Mouse (Mus musculus) CH12.LX (cell line): Measurements from ENCODE around the gene Ankmy2. TPM values are rescaled to one million over a fixed set of nuclear protein-coding genes. Genes with fewer than 3 reads are reported as not detected.

Experiments
- DNase-seq: peaks from one replicate; pipeline ENCODE4 v3.0.0-alpha.2; 2013; ENCODE audit errors: extremely low read depth
- H3K27ac ChIP-seq: 2 replicates; pipeline ENCODE4 v1.5.1; 2012; ENCODE audit warnings: low read depth, mild to moderate bottlenecking, control low read depth, moderate library complexity; ENCODE audit not compliant: insufficient read depth
- H3K27me3 ChIP-seq: replicated peaks from 2 replicates; pipeline ENCODE3; 2012; ENCODE audit warnings: inconsistent platforms
- H3K36me3 ChIP-seq, 2 experiments: replicated peaks in 1 of 2; 2 replicates each; pipeline versions ENCODE3 to v1.6.1; 2012; ENCODE audit warnings: inconsistent platforms in 1 of 2, low read length in 1 of 2, mild to moderate bottlenecking in 1 of 2, mixed read lengths in 1 of 2, moderate library complexity in 1 of 2; ENCODE audit not compliant: control insufficient read depth in 1 of 2, insufficient read depth in 1 of 2
- H3K4me1 ChIP-seq, 2 experiments: 2 replicates each; pipeline ENCODE4 v1.6.1; 2012; ENCODE audit warnings: inconsistent platforms in 1 of 2, moderate library complexity in 1 of 2; ENCODE audit not compliant: insufficient read depth in 2 of 2, control insufficient read depth in 1 of 2
- H3K4me2 ChIP-seq: 2 replicates; pipeline ENCODE4 v1.6.1; 2012; ENCODE audit warnings: low read depth, mild to moderate bottlenecking, control low read depth; ENCODE audit not compliant: poor library complexity, insufficient read depth, severe bottlenecking
- H3K4me3 ChIP-seq, 3 experiments: fragments of 150-350 bp in 1 of 3; sonication (generic) in 1 of 3; replicated peaks in 1 of 3; 2 replicates each; pipeline versions ENCODE3 to v1.5.1; 2011 to 2012; ENCODE audit warnings: low read depth in 2 of 3, low read length in 2 of 3, mild to moderate bottlenecking in 2 of 3, moderate library complexity in 2 of 3, control low read depth in 1 of 3, improper control_type of control experiment in 1 of 3, inconsistent platforms in 1 of 3, mixed read lengths in 1 of 3; ENCODE audit not compliant: poor library complexity in 1 of 3
- H3K79me2 ChIP-seq: replicated peaks from 2 replicates; pipeline ENCODE4 v1.6.1; 2012; ENCODE audit warnings: mild to moderate bottlenecking, moderate library complexity; ENCODE audit not compliant: control insufficient read depth, poor library complexity, insufficient read depth, severe bottlenecking; ENCODE audit errors: extremely low read depth
- H3K9ac ChIP-seq: 2 replicates; pipeline ENCODE4 v1.6.1; 2012; ENCODE audit warnings: low read depth, mild to moderate bottlenecking, control low read depth, moderate library complexity; ENCODE audit not compliant: insufficient read depth
- H3K9me3 ChIP-seq: replicated peaks from 2 replicates; pipeline ENCODE3; 2012; ENCODE audit warnings: low read length, inconsistent platforms, mixed read lengths
- BHLHE40 ChIP-seq: IDR thresholded peaks from 2 replicates; pipeline ENCODE4 v1.6.1; 2011; ENCODE audit warnings: mild to moderate bottlenecking, low read depth, low read length, improper control_type of control experiment
- CHD1 ChIP-seq: IDR thresholded peaks from 2 replicates; pipeline ENCODE4 v1.6.1; 2012; ENCODE audit warnings: low read depth, low read length, improper control_type of control experiment, inconsistent platforms
- E2F4 ChIP-seq: IDR thresholded peaks from 2 replicates; pipeline ENCODE4 v1.6.1; 2011; ENCODE audit warnings: low read depth, low read length, improper control_type of control experiment; ENCODE audit not compliant: insufficient replicate concordance
- ELF1 ChIP-seq: IDR thresholded peaks from 2 replicates; pipeline ENCODE4 v1.6.1; 2014; ENCODE audit warnings: low read depth, mild to moderate bottlenecking, inconsistent platforms, low read length, improper control_type of control experiment
- EP300 ChIP-seq: IDR thresholded peaks from 2 replicates; pipeline ENCODE4 v1.6.1; 2011; ENCODE audit warnings: low read length, improper control_type of control experiment
- ETS1 ChIP-seq: conservative IDR thresholded peaks from 2 replicates; pipeline ENCODE4 v1.6.1; 2012; ENCODE audit warnings: low read depth, mild to moderate bottlenecking, inconsistent platforms, low read length, improper control_type of control experiment, moderate library complexity
- GABPA ChIP-seq: IDR thresholded peaks from 2 replicates; pipeline ENCODE4 v1.6.1; 2012; ENCODE audit warnings: low read depth, low read length, improper control_type of control experiment, inconsistent platforms; ENCODE audit not compliant: insufficient replicate concordance
- HCFC1 ChIP-seq: IDR thresholded peaks from 2 replicates; pipeline ENCODE4 v1.6.1; 2012; ENCODE audit warnings: low read depth, mild to moderate bottlenecking, inconsistent platforms, low read length, improper control_type of control experiment
- IRF4 ChIP-seq: IDR thresholded peaks from 2 replicates; pipeline ENCODE4 v1.6.1; 2014; ENCODE audit warnings: low read depth, mild to moderate bottlenecking, inconsistent platforms, low read length, improper control_type of control experiment
- JUN ChIP-seq: IDR thresholded peaks from 2 replicates; pipeline ENCODE4 v1.6.1; 2011; ENCODE audit warnings: low read depth, mild to moderate bottlenecking, low read length, improper control_type of control experiment, moderate library complexity; ENCODE audit not compliant: insufficient read depth
- MAFK ChIP-seq: IDR thresholded peaks from 2 replicates; pipeline ENCODE4 v1.6.1; 2011; ENCODE audit warnings: low read length, improper control_type of control experiment; ENCODE audit not compliant: insufficient replicate concordance
- MAZ ChIP-seq: IDR thresholded peaks from 2 replicates; pipeline ENCODE4 v1.6.1; 2012; ENCODE audit warnings: low read depth, mild to moderate bottlenecking, inconsistent platforms, low read length, improper control_type of control experiment, moderate library complexity
- MXI1 ChIP-seq: IDR thresholded peaks from 2 replicates; pipeline ENCODE4 v1.6.1; 2011; ENCODE audit warnings: mild to moderate bottlenecking, low read depth, low read length, improper control_type of control experiment
- MYC ChIP-seq: IDR thresholded peaks from 2 replicates; pipeline ENCODE4 v1.6.1; 2011; ENCODE audit warnings: low read depth, mild to moderate bottlenecking, improper control_type of control experiment, low read length
- NELFE ChIP-seq: IDR thresholded peaks from 2 replicates; pipeline ENCODE4 v1.6.1; 2011; ENCODE audit warnings: low read depth, low read length, improper control_type of control experiment
- NRF1 ChIP-seq: IDR thresholded peaks from 2 replicates; pipeline ENCODE4 v1.6.1; 2014; ENCODE audit warnings: low read depth, mild to moderate bottlenecking, inconsistent platforms, low read length, improper control_type of control experiment, moderate library complexity
- PAX5 ChIP-seq: IDR thresholded peaks from 2 replicates; pipeline ENCODE4 v1.6.1; 2012; ENCODE audit warnings: low read length, inconsistent platforms, mixed read lengths
- POLR2A ChIP-seq: IDR thresholded peaks from 2 replicates; pipeline ENCODE4 v1.6.1; 2011; ENCODE audit warnings: low read depth, mild to moderate bottlenecking, improper control_type of control experiment, low read length
- POLR2AphosphoS2 ChIP-seq: IDR thresholded peaks from 2 replicates; pipeline ENCODE4 v1.6.1; 2011; ENCODE audit warnings: low read depth, low read length, improper control_type of control experiment
- RAD21 ChIP-seq: IDR thresholded peaks from 2 replicates; pipeline ENCODE4 v1.6.1; 2011; ENCODE audit warnings: low read depth, mild to moderate bottlenecking, low read length, improper control_type of control experiment, moderate library complexity
- RCOR1 ChIP-seq: conservative IDR thresholded peaks from 2 replicates; pipeline ENCODE4 v1.6.1; 2012; ENCODE audit warnings: low read depth, mild to moderate bottlenecking, inconsistent platforms, low read length, improper control_type of control experiment
- SIN3A ChIP-seq: IDR thresholded peaks from 2 replicates; pipeline ENCODE4 v1.6.1; 2012; ENCODE audit warnings: low read length, improper control_type of control experiment, inconsistent platforms
- SMC3 ChIP-seq: IDR thresholded peaks from 2 replicates; pipeline ENCODE4 v1.6.1; 2011; ENCODE audit warnings: low read depth, low read length, improper control_type of control experiment
- TBP ChIP-seq: conservative IDR thresholded peaks from 2 replicates; pipeline ENCODE4 v1.6.1; 2011; ENCODE audit warnings: low read depth, low read length, improper control_type of control experiment
- TCF12 ChIP-seq: IDR thresholded peaks from 2 replicates; pipeline ENCODE4 v1.6.1; 2014; ENCODE audit warnings: low read depth, mild to moderate bottlenecking, inconsistent platforms, low read length, improper control_type of control experiment
- USF1 ChIP-seq: IDR thresholded peaks from 2 replicates; pipeline ENCODE4 v1.6.1; 2014; ENCODE audit warnings: low read depth, mild to moderate bottlenecking, inconsistent platforms, low read length, improper control_type of control experiment
- ZC3H11A ChIP-seq: IDR thresholded peaks from 2 replicates; pipeline ENCODE4 v1.6.1; 2012; ENCODE audit warnings: low read depth, mild to moderate bottlenecking, inconsistent platforms, low read length, improper control_type of control experiment
- ZMIZ1 ChIP-seq: IDR thresholded peaks from 2 replicates; pipeline ENCODE4 v1.6.1; 2012; ENCODE audit warnings: low read depth, mild to moderate bottlenecking, inconsistent platforms, low read length, improper control_type of control experiment
- ZNF384 ChIP-seq: IDR thresholded peaks from 2 replicates; pipeline ENCODE4 v1.6.1; 2012; ENCODE audit warnings: low read depth, low read length, improper control_type of control experiment, inconsistent platforms
- dilution Hi-C: fragments of 300-500 bp; cut with MboI; formaldehyde crosslinking; loops from 2 replicates; pipeline ENCODE4 v1.14.3; 2020; ENCODE audit warnings: low sequenced_read_pairs; ENCODE audit not compliant: extremely low pct_unique_long_range_greater_than_20kb, extremely low pct_ligation_motif_present
- in situ Hi-C: fragments of 300-500 bp; cut with MboI; formaldehyde crosslinking; loops from 3 replicates; pipeline ENCODE4 v1.14.3; 2019; ENCODE audit warnings: low sequenced_read_pairs, low pct_ligation_motif_present, low pct_unique_long_range_greater_than_20kb, mixed read lengths
- polyA plus RNA-seq: library from polyadenylated mRNA; unstranded; fragments of >175 nt; gene quantifications from 2 replicates; pipeline ENCODE4 v1.2.1, GENCODE M21; 2012; ENCODE audit warnings: low read depth; ENCODE audit not compliant: insufficient read length
- total RNA-seq, 2 experiments: library from RNA; depleted of rRNA; stranded (reverse); fragments of 300-350 nt in 1 of 2; fragments of >200 nt in 1 of 2; gene quantifications; 2 replicates each; pipeline ENCODE4 v1.2.3; 2012 to 2014

Gene Ankmy2
- total and polyA plus RNA-seq, 3 experiments = 13.8 to 19.1 (median 16.7) TPM

DNA sequence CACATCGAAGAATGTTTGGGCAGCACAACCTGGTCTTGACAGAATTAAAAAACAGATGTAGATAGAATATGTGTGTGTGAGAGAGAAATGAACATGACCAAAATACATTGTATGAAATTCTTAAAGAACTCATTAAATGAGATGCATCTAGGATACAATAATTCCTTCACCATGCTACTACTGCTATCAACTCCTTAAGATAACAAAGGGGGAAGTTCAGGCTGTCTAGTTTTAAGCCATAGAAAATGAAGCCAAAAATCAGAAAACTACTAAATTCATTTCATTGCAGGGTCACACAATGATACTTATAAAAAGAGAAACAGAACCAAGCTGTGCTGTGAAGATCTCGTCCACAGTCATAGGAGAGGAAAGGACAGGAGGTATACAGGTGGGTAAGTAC is 24.7 kb upstream of the Ankmy2 start:
- Histone ChIP-seq H3K79me2 (peaks cover 22% of the 10 kb centered on the region), H3K4me3 (no peak overlapping the region), H3K27ac (no peak overlapping the region), H3K27me3 (no peaks in the 10 kb centered on the region), H3K4me1 (peaks cover 0 to 15% of the 10 kb centered on the region in 2 experiments; a peak in 3 of 4 replicates), H3K4me2 (no peak overlapping the region), H3K36me3 (peaks cover 27 to 87% of the 10 kb centered on the region in 2 experiments), H3K9ac (no peak overlapping the region), H3K9me3 (peaks cover 3% of the 10 kb centered on the region)
- DNase-seq = no peak
- no peak for TF ChIP-seq SIN3A
- TF ChIP-seq ZC3H11A = no peak
- no peak for TF ChIP-seq JUN
- TF ChIP-seq ELF1 = no peak
- no peak for TF ChIP-seq NRF1
- TF ChIP-seq ZMIZ1 = no peak
- TF ChIP-seq ETS1 = no peak
- no peak for TF ChIP-seq TCF12
- TF ChIP-seq GABPA = no peak
- TF ChIP-seq RAD21 = no peak
- no peak for TF ChIP-seq E2F4
- no peak for TF ChIP-seq CHD1
- TF ChIP-seq PAX5 = no peak
- no peak for TF ChIP-seq RCOR1
- TF ChIP-seq NELFE = no peak
- TF ChIP-seq HCFC1 = no peak
- dilution Hi-C loops = no loop called here
- in situ Hi-C loops = no loop called here

DNA sequence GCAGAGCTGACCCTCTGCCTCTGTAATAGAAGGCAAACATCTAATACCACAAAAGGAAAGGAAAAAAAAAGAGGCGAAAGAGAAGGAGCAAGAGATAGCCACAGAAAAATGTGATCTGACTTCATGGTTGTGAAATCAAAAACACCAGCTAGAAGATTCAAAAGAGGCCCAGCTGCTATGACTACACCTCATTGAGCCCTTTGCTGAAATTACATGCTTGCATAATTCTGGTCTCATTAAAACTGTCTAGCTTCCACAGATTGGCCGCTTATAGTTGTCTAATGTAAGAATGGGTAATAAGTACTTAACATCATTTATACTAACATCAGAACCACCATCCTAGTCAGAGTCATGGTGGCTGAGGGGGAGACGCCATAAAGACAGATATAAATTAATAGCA is 24.2 kb upstream of the Ankmy2 start:
- in situ Hi-C loops (no loop called here), dilution Hi-C loops (no loop called here)
- peaks cover 3% of the 10 kb centered on the region for H3K9me3 ChIP-seq
- H3K4me1 ChIP-seq = peaks cover 0 to 19% of the 10 kb centered on the region in 2 experiments; a peak in 3 of 4 replicates
- DNase-seq = no peak
- H3K36me3 ChIP-seq = peaks cover 28 to 89% of the 10 kb centered on the region in 2 experiments
- peaks cover 23% of the 10 kb centered on the region for H3K79me2 ChIP-seq
- no peak overlapping the region for H3K9ac ChIP-seq
- no peaks in the 10 kb centered on the region for H3K27me3 ChIP-seq
- H3K27ac ChIP-seq = no peak overlapping the region
- no peak overlapping the region for H3K4me3 ChIP-seq
- no peak for TF ChIP-seq EP300
- TF ChIP-seq ZNF384 = no peak
- no peak for TF ChIP-seq POLR2A
- no peak for TF ChIP-seq USF1
- no peak for TF ChIP-seq SIN3A
- TF ChIP-seq IRF4 = no peak
- TF ChIP-seq SMC3 = no peak
- TF ChIP-seq TBP = no peak
- TF ChIP-seq ETS1 = no peak
- TF ChIP-seq POLR2AphosphoS2 = no peak
- TF ChIP-seq MAZ = no peak
- no peak for TF ChIP-seq RCOR1
- TF ChIP-seq MXI1 = no peak
- TF ChIP-seq ZMIZ1 = no peak
- no peak for TF ChIP-seq BHLHE40
- no peak for TF ChIP-seq MYC
- TF ChIP-seq MAFK = no peak
- no peak for TF ChIP-seq CHD1
- TF ChIP-seq JUN = no peak
- H3K4me2 ChIP-seq = no peak overlapping the region
